Mouse (Mus musculus): ENCODE results near the gene Lax1. TPM values are rescaled to one million over a fixed set of nuclear protein-coding genes. Genes with fewer than 3 reads are reported as not detected.

The Lax1 gene
- polyA plus RNA-seq, 1 experiment from 2014 or later = 0.39 TPM

DNA sequence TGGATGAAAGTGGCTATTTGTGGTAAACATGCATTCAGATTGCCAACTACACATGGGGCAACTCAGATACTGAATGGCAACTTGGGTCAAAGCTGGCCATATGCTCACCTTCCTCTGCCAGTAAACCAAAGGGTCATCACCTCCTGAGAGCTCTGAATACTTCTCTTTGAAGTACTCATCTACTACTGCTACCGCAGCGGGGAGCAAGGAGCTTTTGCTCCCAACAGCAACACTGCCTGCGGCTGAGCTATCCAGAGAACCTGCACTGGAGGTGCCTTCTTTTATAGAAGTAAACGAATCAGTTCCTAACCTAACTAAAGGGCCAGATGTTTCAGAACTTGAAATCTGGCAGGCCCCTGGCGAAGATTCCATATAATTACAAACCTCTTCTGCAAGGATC, 33.1 kb downstream of the Lax1 start:
- no peak overlapping the region for H3K4me3 ChIP-seq
- WGBS = 79% methylated on average over 5 of the region's 5 CpGs
- H3K9me3 ChIP-seq = no peaks in the 10 kb centered on the region
- no peaks in the 10 kb centered on the region for H3K27me3 ChIP-seq (replicated peaks; ENCODE audit: low read depth, poor library complexity, severe bottlenecking)
- H3K4me1 ChIP-seq = peaks cover 31% of the 10 kb centered on the region
- H3K36me3 ChIP-seq (replicated peaks) = peaks cover 70% of the 10 kb centered on the region
- H3K27ac ChIP-seq (replicated peaks) = no peak overlapping the region
- DNase-seq (ENCODE audit: low spot score) = no peak

DNA sequence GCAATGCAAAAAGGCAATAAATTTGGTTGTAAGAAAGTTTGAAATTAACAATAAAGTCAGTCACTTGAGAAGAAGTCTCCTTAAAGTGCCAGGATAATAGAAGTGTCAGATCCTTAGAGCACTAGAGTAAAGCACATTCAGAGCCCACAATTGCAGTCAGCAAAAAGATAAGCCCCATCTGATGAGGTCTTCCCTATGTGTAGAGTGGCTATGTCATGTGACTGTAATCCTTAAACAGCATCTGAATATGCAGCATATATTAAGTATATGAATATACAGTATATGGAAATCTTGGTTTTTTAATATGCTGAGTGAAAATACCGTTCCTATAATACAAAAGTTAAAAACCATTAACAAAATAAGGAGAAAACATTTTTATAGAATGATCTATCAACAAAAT, 36.9 kb downstream of the Lax1 start:
- Histone ChIP-seq H3K4me1 (peaks cover 9% of the 10 kb centered on the region; the same call in 1 of the 2 replicates), H3K27ac (replicated peaks) (no peak overlapping the region), H3K36me3 (replicated peaks) (peaks cover 81% of the 10 kb centered on the region), H3K9me3 (no peaks in the 10 kb centered on the region), H3K27me3 (replicated peaks; ENCODE audit: low read depth, poor library complexity, severe bottlenecking) (no peaks in the 10 kb centered on the region), H3K4me3 (no peak overlapping the region)
- WGBS = 91% methylated on average over 1 of the region's 1 CpGs
- no peak for DNase-seq (ENCODE audit: low spot score)

DNA sequence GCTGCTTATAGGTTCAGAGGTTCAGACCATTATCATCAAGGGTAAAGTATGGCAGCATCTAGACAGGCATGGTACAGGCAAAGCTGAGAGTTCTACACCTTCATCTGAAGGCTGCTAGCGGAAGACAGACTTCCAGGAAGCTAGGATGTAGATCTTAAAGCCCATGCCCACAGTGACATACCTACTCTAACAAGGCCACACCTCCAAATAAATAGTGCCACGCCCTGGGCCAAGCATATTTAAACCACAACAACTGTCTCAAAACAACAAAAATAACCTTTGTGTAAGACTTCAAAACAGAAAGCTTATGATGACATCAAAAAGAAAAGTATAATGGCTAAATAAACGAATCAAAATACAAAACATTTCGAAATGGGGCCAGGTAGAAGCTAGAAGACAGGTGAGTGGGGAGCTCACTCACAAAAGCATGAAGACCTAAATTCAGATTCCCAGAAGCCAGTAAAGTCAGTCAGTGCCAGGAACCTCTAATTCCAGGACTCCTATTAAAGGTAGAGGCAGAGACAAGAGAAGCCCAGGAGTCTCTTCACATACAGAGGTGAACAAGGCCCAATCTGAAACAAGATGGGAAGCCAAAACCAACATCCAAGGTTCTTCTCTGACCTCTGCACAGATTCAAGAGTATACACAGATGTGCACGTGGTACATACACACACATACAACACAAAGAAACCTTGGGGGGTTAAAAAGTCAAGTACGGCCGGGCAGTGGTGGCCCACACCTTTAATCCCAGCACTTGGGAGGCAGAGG, 39.4 kb downstream of the Lax1 start:
- H3K36me3 ChIP-seq (replicated peaks) = peaks cover 84% of the 10 kb centered on the region

DNA sequence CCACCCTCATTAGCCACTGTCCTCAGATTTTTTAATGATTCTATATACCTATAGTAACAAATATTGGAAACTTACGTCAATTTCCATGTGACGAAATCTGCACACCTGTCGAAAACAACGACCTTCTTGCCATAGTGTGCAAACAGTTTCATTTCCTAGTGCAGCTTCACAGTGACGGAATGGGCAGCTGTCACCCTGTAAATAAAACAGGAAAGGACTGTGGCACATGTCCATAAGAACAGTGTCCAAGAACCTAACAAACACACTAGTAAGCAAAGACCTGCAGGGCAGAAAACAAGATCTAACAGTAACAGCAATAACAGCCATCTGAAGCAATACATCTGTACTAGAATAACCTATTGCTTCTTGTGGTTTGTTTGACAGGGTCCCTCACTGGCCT, 44.3 kb downstream of the Lax1 start:
- no peak overlapping the region for H3K4me3 ChIP-seq
- H3K9me3 ChIP-seq = no peaks in the 10 kb centered on the region
- DNase-seq (ENCODE audit: low spot score) = no peak
- WGBS = 95% methylated on average over 5 of the region's 5 CpGs
- no peak overlapping the region for H3K27ac ChIP-seq (replicated peaks)
- no peaks in the 10 kb centered on the region for H3K27me3 ChIP-seq (replicated peaks; ENCODE audit: low read depth, poor library complexity, severe bottlenecking)
- H3K36me3 ChIP-seq (replicated peaks) = peaks cover 90% of the 10 kb centered on the region
- H3K4me1 ChIP-seq = no peaks in the 10 kb centered on the region

More for the DNA sequence above, 39.4 kb downstream of the Lax1 start:
- no peak overlapping the region for H3K4me3 ChIP-seq
- H3K4me1 ChIP-seq = no peaks in the 10 kb centered on the region
- no peaks in the 10 kb centered on the region for H3K27me3 ChIP-seq (replicated peaks; ENCODE audit: low read depth, poor library complexity, severe bottlenecking)
- 93% methylated on average over 7 of the region's 7 CpGs for WGBS
- H3K9me3 ChIP-seq = no peaks in the 10 kb centered on the region
- H3K27ac ChIP-seq (replicated peaks) = no peak overlapping the region
- no peak for DNase-seq (ENCODE audit: low spot score)

DNA sequence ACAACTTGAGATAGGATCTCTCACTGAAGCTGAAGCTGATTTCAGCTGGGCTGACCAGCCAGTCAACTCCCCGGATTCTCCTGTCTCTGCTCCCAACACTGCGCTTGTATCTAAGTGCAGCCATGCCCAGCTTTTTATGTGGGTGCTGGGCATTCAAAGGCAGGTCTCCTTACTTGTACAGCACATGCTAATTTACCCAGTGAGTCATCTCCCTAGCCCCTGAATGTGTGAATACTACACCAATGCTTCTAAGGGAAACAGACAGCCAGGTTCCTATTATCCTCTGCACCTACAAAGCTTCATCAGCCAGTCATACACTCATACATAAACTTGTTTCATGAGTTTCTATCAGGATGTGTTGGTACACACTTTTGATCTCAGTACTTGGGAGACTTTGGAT, 48.7 kb downstream of the Lax1 start:
- no peak for DNase-seq (ENCODE audit: low spot score)
- no peak overlapping the region for H3K27ac ChIP-seq (replicated peaks)
- H3K36me3 ChIP-seq (replicated peaks) = peaks cover 100% of the 10 kb centered on the region
- H3K9me3 ChIP-seq = no peaks in the 10 kb centered on the region
- H3K4me3 ChIP-seq = no peak overlapping the region
- 92% methylated on average over 2 of the region's 2 CpGs for WGBS
- H3K4me1 ChIP-seq = no peaks in the 10 kb centered on the region
- H3K27me3 ChIP-seq (replicated peaks; ENCODE audit: low read depth, poor library complexity, severe bottlenecking) = no peaks in the 10 kb centered on the region

DNA sequence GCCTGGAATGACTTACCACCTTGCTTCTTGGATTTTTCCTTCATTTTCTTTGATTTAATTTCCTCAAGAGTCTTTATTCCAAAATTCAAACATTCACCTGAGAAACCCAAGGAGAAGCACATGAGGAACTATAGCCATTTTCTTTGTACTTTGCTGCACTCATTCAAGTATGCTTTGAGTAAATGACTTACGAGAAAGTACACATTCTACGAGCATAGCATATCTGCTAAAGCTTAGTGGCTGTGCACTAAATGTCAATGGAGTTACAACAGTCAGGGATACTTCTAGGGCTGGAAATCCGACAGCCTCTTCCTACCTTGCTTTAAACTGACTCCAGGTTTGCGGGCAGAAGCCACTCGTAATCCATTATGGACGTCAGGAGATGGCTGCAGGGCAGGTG, 51.4 kb downstream of the Lax1 start:
- DNase-seq (ENCODE audit: low spot score) = no peak
- H3K9me3 ChIP-seq = no peaks in the 10 kb centered on the region
- 90% methylated on average over 6 of the region's 6 CpGs for WGBS
- no peak overlapping the region for H3K27ac ChIP-seq (replicated peaks)
- H3K27me3 ChIP-seq (replicated peaks; ENCODE audit: low read depth, poor library complexity, severe bottlenecking) = no peaks in the 10 kb centered on the region
- H3K4me1 ChIP-seq = no peaks in the 10 kb centered on the region
- H3K4me3 ChIP-seq = no peak overlapping the region
- peaks cover 100% of the 10 kb centered on the region for H3K36me3 ChIP-seq (replicated peaks)

DNA sequence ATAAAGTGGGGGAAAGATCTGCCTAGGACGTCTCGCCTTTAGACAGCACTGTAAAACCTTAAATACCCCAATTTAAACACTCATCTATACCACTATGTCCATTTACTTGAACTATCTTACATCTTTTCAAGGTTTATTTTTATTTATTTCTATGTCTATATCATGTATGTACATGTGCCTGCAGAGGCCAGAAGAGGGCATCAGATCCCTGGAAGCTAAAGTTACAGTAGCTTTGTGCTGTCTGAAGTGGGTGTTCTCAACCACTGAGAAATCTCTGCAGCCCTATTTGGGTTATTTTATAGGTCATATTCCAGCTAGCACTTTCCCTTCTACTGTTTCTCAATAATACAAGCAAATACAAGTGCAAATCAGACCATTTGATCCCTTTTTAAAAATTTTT, 57.7 kb downstream of the Lax1 start:
- no peak for DNase-seq (ENCODE audit: low spot score)
- H3K9me3 ChIP-seq = no peaks in the 10 kb centered on the region
- no peaks in the 10 kb centered on the region for H3K4me1 ChIP-seq
- no peak overlapping the region for H3K27ac ChIP-seq (replicated peaks)
- whole genome bisulfite sequencing = 94% methylated on average over 2 of the region's 2 CpGs
- no peaks in the 10 kb centered on the region for H3K27me3 ChIP-seq (replicated peaks; ENCODE audit: low read depth, poor library complexity, severe bottlenecking)
- H3K36me3 ChIP-seq (replicated peaks) = peaks cover 99% of the 10 kb centered on the region
- no peak overlapping the region for H3K4me3 ChIP-seq

Small RNA genes within 50 kb of the gene (microRNA-seq; reads per million reads assigned to microRNA genes)
- not detected for gene Mir6903

Other genes with a start within 250 kb of the Lax1 start
- gene Snrpe, start 79.8 kb downstream of the Lax1 start, polyA plus RNA-seq (2016; fragmentation: Nextera tagmentation; extraction: Ambion mirVana) = 907 and 930 TPM in 2 replicates
- gene Zbed6, start 29.2 kb downstream of the Lax1 start, polyA plus RNA-seq (2016; fragmentation: Nextera tagmentation; extraction: Ambion mirVana) = not detected in 2 replicates
- gene Gm38394, start 28.8 kb downstream of the Lax1 start, polyA plus RNA-seq (2016; fragmentation: Nextera tagmentation; extraction: Ambion mirVana) = 5.0 and 6.3 TPM in 2 replicates
- 4.7 and 5.2 TPM in 2 replicates for gene Atp2b4, start 110.9 kb upstream of the Lax1 start, polyA plus RNA-seq (2016; fragmentation: Nextera tagmentation; extraction: Ambion mirVana)
- 0.38 and 0.79 TPM in 2 replicates for gene Optc, start 217.9 kb upstream of the Lax1 start, polyA plus RNA-seq (2016; fragmentation: Nextera tagmentation; extraction: Ambion mirVana)
- 0.74 and 0.91 TPM in 2 replicates for gene Prelp, start 231.3 kb upstream of the Lax1 start, polyA plus RNA-seq (2016; fragmentation: Nextera tagmentation; extraction: Ambion mirVana)

Measured in embryonic facial prominence, embryonic 10.5 days (tissue).